30 mouse cellular contexts compared by ENCODE assay signal in genomic region chr2:120476277-120477087, GRCm38 (mm10). TPM values are rescaled to one million over a fixed set of nuclear protein-coding genes. Genes with fewer than 3 reads are reported as not detected.
A peak's percentile ranks its signal among the peaks of the same experiment; 100 is the strongest.
DNase-seq lines count a peak whose midpoint lies in the region; ATAC-seq lines count a peak whose summit lies in the region.
"Had no signal": no experiment of that assay in that cellular context is flagged by ENCODE, and none has a peak within 500 bp of the region (broad histone marks: within the 10 kb centered on the region; RNA-seq: fewer than 3 reads in every experiment).

No protein-coding gene starts in this region.

- H3K4me3 ChIP-seq in heart, embryonic 10.5 days = no peak overlapping the region
- no peak overlapping the region for H3K4me3 ChIP-seq in heart, embryonic 12.5 days
- no peak overlapping the region for H3K4me3 ChIP-seq in midbrain, embryonic 12.5 days
- H3K4me3 ChIP-seq in midbrain, embryonic 16.5 days (ENCODE audit: low read depth, low read length) = no peak overlapping the region
- H3K4me3 ChIP-seq: embryonic facial prominence, embryonic 15.5 days; forebrain, embryonic 15.5 days; heart, embryonic 15.5 days; hindbrain, embryonic 12.5 days; neural tube, embryonic 15.5 days had no signal

- no peak overlapping the region for H3K4me2 ChIP-seq in heart, embryonic 12.5 days
- peak overlapping the region; percentile 1; the same call in 1 of the 2 replicates for H3K4me2 ChIP-seq in midbrain, embryonic 12.5 days (replicated peaks)
- no peak overlapping the region for H3K4me2 ChIP-seq in midbrain, embryonic 16.5 days (ENCODE audit: low read length)
- H3K4me2 ChIP-seq: embryonic facial prominence, embryonic 15.5 days; forebrain, embryonic 15.5 days; heart, embryonic 15.5 days; hindbrain, embryonic 12.5 days; neural tube, embryonic 15.5 days had no signal

- no peaks in the 10 kb centered on the region for H3K36me3 ChIP-seq in heart, embryonic 10.5 days
- no peaks in the 10 kb centered on the region for H3K36me3 ChIP-seq in heart, embryonic 12.5 days
- no peaks in the 10 kb centered on the region for H3K36me3 ChIP-seq in midbrain, embryonic 12.5 days
- H3K36me3 ChIP-seq in midbrain, embryonic 16.5 days (ENCODE audit: control insufficient read depth, insufficient read depth, low read length) = no peaks in the 10 kb centered on the region
- H3K36me3 ChIP-seq: embryonic facial prominence, embryonic 15.5 days; forebrain, embryonic 15.5 days; heart, embryonic 15.5 days; hindbrain, embryonic 12.5 days; neural tube, embryonic 15.5 days had no signal

- 77% methylated on average over 13 of the region's 13 CpGs for WGBS in heart, embryonic 10.5 days
- WGBS in heart, embryonic 12.5 days = 75% methylated on average over 13 of the region's 13 CpGs
- 36% methylated on average over 13 of the region's 13 CpGs for WGBS in midbrain, embryonic 12.5 days
- WGBS in midbrain, embryonic 16.5 days = 35% methylated on average over 13 of the region's 13 CpGs

- H3K4me1 ChIP-seq in heart, embryonic 10.5 days = no peaks in the 10 kb centered on the region
- H3K4me1 ChIP-seq in heart, embryonic 12.5 days (replicated peaks) = no peaks in the 10 kb centered on the region
- peaks cover 12% of the 10 kb centered on the region for H3K4me1 ChIP-seq in midbrain, embryonic 12.5 days
- no peaks in the 10 kb centered on the region for H3K4me1 ChIP-seq in midbrain, embryonic 16.5 days (ENCODE audit: control insufficient read depth, insufficient read depth, low read length)
- H3K4me1 ChIP-seq: embryonic facial prominence, embryonic 15.5 days; forebrain, embryonic 15.5 days; heart, embryonic 15.5 days; neural tube, embryonic 15.5 days had no signal

- DNase-seq in embryo, embryonic 10.5 days (ENCODE audit: low spot score) = peak; percentile 5
- no peak for DNase-seq in embryo, embryonic 9.5 days (ENCODE audit: extremely low spot score)
- no peak for DNase-seq in heart, embryonic 10.5 days (ENCODE audit: low spot score)
- DNase-seq in ZHBTc4 (ENCODE audit: low read depth, low spot score) = peak; percentile 48
- DNase-seq in cerebellum, postnatal 4 days (ENCODE audit: low spot score in 2 of 2) = no peak
- DNase-seq: adrenal gland, adult 2 months; adrenal gland, postnatal 36 days; cerebellum, adult 18-20 months; cerebellum, postnatal 14 days; gastrocnemius, postnatal 10 days; kidney, adult 11 months; kidney, postnatal 14 days; liver; lung, adult 2 months; lung, postnatal 10 days; right cerebral cortex, adult 18-20 months; thymus, adult 2 months had no signal

- no peak for ATAC-seq in heart, embryonic 12.5 days (ENCODE audit: insufficient number of reproducible peaks, low FRiP score)
- ATAC-seq in midbrain, embryonic 12.5 days (ENCODE audit: low FRiP score, low read depth) = 0 out of 2 replicates have a peak, but pooled peaks have one; percentile 49
- no peak for ATAC-seq in midbrain, embryonic 16.5 days
- ATAC-seq: activated CD4-positive, CD25-positive, alpha-beta regulatory T cell, adult 4 months; forebrain, embryonic 15.5 days; inflammation-experienced regulatory T-cells, adult 6 months had no signal

- no peaks in the 10 kb centered on the region for H3K27me3 ChIP-seq in heart, embryonic 10.5 days (ENCODE audit: insufficient read depth, poor library complexity, severe bottlenecking)
- H3K27me3 ChIP-seq in heart, embryonic 12.5 days (replicated peaks) = no peaks in the 10 kb centered on the region
- no peaks in the 10 kb centered on the region for H3K27me3 ChIP-seq in midbrain, embryonic 12.5 days
- H3K27me3 ChIP-seq in midbrain, embryonic 16.5 days (ENCODE audit: control insufficient read depth, insufficient read depth, low read depth, low read length) = no peaks in the 10 kb centered on the region
- H3K27me3 ChIP-seq: CH12.LX; embryonic facial prominence, embryonic 15.5 days; forebrain, embryonic 15.5 days; heart, embryonic 15.5 days; hindbrain, embryonic 12.5 days; neural tube, embryonic 15.5 days had no signal

- no peak overlapping the region for H3K9ac ChIP-seq in heart, embryonic 12.5 days
- peak overlapping the region; percentile 8; the same call in 1 of the 2 replicates for H3K9ac ChIP-seq in midbrain, embryonic 12.5 days (replicated peaks)
- no peak overlapping the region for H3K9ac ChIP-seq in midbrain, embryonic 16.5 days (ENCODE audit: low read depth, low read length)
- H3K9ac ChIP-seq: embryonic facial prominence, embryonic 15.5 days; forebrain, embryonic 15.5 days; heart, embryonic 15.5 days; hindbrain, embryonic 12.5 days; liver, embryonic 14.5 days; neural tube, embryonic 15.5 days had no signal

- H3K9me3 ChIP-seq in heart, embryonic 10.5 days = no peaks in the 10 kb centered on the region
- 0 out of 2 replicates have a peak, but pooled peaks cover 5% of the 10 kb centered on the region for H3K9me3 ChIP-seq in heart, embryonic 12.5 days (replicated peaks)
- H3K9me3 ChIP-seq in midbrain, embryonic 12.5 days = no peaks in the 10 kb centered on the region
- no peaks in the 10 kb centered on the region for H3K9me3 ChIP-seq in midbrain, embryonic 16.5 days (replicated peaks; ENCODE audit: control insufficient read depth, low read length, poor library complexity, severe bottlenecking)
- H3K9me3 ChIP-seq: embryonic facial prominence, embryonic 15.5 days; forebrain, embryonic 15.5 days; heart, embryonic 15.5 days; hindbrain, embryonic 12.5 days; neural tube, embryonic 15.5 days had no signal

- peak overlapping the region; percentile 42; the same call in 1 of the 2 replicates for H3K27ac ChIP-seq in heart, embryonic 10.5 days
- H3K27ac ChIP-seq in heart, embryonic 12.5 days (ENCODE audit: poor library complexity, severe bottlenecking) = no peak overlapping the region
- H3K27ac ChIP-seq in midbrain, embryonic 12.5 days (replicated peaks) = 0 out of 2 replicates have a peak overlapping the region, but pooled peaks have one; percentile 4
- no peak overlapping the region for H3K27ac ChIP-seq in midbrain, embryonic 16.5 days (ENCODE audit: low read length)
- H3K27ac ChIP-seq: embryonic facial prominence, embryonic 15.5 days; forebrain, embryonic 15.5 days; heart, embryonic 15.5 days; hindbrain, embryonic 12.5 days; liver, embryonic 14.5 days; macrophage; neural tube, embryonic 15.5 days had no signal

RNA-seq across cellular contexts. Expression of gene Capn3, which starts 20.7 kb away (rescaled TPM):
- polyA plus RNA-seq in heart, embryonic 10.5 days (2016; fragmentation: Nextera tagmentation; extraction: Ambion mirVana) = 5.2 and 6.3 TPM in 2 replicates
- polyA plus RNA-seq in heart, embryonic 12.5 days (2016; fragmentation: Nextera tagmentation; extraction: Ambion mirVana) = 3.9 and 6.1 TPM in 2 replicates
- 2.5 and 4.0 TPM in 2 replicates for polyA plus RNA-seq in midbrain, embryonic 12.5 days (2016; fragmentation: Nextera tagmentation; extraction: Ambion mirVana)
- 0.53 and 1.1 TPM in 2 replicates for polyA plus RNA-seq in midbrain, embryonic 16.5 days (2015; fragmentation: Nextera tagmentation; extraction: Ambion mirVana)

Comparison
In these comparisons a context has a peak if more than half of its experiments do, and no peak if none do; other contexts are left out.
1. DNase-seq: peak in embryo, embryonic 10.5 days (single experiment) and ZHBTc4 (single experiment); none in embryo, embryonic 9.5 days (single experiment), heart, embryonic 10.5 days (single experiment) and cerebellum, postnatal 4 days (0 of 2).
2. H3K27ac ChIP-seq: peak in heart, embryonic 10.5 days (single experiment) and midbrain, embryonic 12.5 days (single experiment); none in heart, embryonic 12.5 days (single experiment) and midbrain, embryonic 16.5 days (single experiment).